Mouse (Mus musculus): ENCODE measurements at regions not wholly inside any gene's neighbourhood (a gene's known extent, or its start where the extent isn't known, plus 50 kb on each side); places are given as distances from the start of the nearest gene placed in this dataset.
"Not testable (repeated sequence)": the region's sequence is repeated elsewhere in the genome, so short reads cannot be mapped to it uniquely, and the experiment has no call there.

- Histone ChIP-seq H3K27ac (replicated peaks; ENCODE audit: low read depth, low read length) (no peak overlapping the region), H3K4me1 (ENCODE audit: control insufficient read depth, insufficient read depth, low read length) (no peaks in the 10 kb centered on the region), H3K36me3 (ENCODE audit: control insufficient read depth, insufficient read depth, low read length) (no peaks in the 10 kb centered on the region), H3K4me2 (ENCODE audit: low read depth, severe bottlenecking) (no peak overlapping the region), H3K9me3 (ENCODE audit: control insufficient read depth, low read length) (no peaks in the 10 kb centered on the region), H3K27me3 (ENCODE audit: control insufficient read depth, insufficient read depth, low read length) (no peaks in the 10 kb centered on the region), H3K4me3 (ENCODE audit: low read depth, low read length) (no peak overlapping the region), H3K9ac (ENCODE audit: low read length) (no peak overlapping the region)
- ATAC-seq (ENCODE audit: insufficient number of reproducible peaks, low FRiP score, low TSS enrichment, low read depth) (no peak), DNase-seq (ENCODE audit: low spot score) (no peak)
- WGBS, result 89% methylated on average over 7 of the region's 7 CpGs
Observed at GRCm38 (mm10) chr1:140693482-140693881, 447.5 kb downstream of the Kcnt2 start.

DNA sequence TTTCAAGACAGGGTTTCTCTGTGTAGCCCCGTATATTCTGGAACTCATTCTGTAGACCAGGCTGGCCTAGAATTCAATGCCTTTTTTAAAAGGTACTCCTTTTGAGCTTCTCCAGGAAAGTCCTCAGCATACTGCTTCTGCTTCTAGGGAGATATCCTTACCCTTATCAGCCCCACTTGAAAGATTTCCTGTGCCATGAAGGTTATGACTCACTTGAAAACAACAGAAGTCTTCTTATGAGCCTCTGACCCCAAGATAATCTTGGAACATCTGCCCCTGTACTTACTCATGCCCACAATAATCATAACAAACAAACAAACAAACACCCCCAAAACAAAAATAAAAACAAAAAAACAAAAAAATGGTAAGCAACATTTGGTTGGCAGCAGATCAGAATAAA, 484.2 kb downstream of the Kcnt2 start:
- H3K36me3 ChIP-seq (ENCODE audit: control insufficient read depth, insufficient read depth, low read length), result no peaks in the 10 kb centered on the region
- no peaks in the 10 kb centered on the region for H3K4me1 ChIP-seq (ENCODE audit: control insufficient read depth, insufficient read depth, low read length)
- H3K4me2 ChIP-seq (ENCODE audit: low read depth, severe bottlenecking), result no peak overlapping the region
- no peaks in the 10 kb centered on the region for H3K27me3 ChIP-seq (ENCODE audit: control insufficient read depth, insufficient read depth, low read length)
- 85% methylated on average over 1 of the region's 1 CpGs for WGBS
- no peak for DNase-seq (ENCODE audit: low spot score)
- H3K9ac ChIP-seq (ENCODE audit: low read length), result no peak overlapping the region
- no peak overlapping the region for H3K27ac ChIP-seq (replicated peaks; ENCODE audit: low read depth, low read length)
- no peaks in the 10 kb centered on the region for H3K9me3 ChIP-seq (ENCODE audit: control insufficient read depth, low read length)
- no peak overlapping the region for H3K4me3 ChIP-seq (ENCODE audit: low read depth, low read length)
- no peak for ATAC-seq (ENCODE audit: insufficient number of reproducible peaks, low FRiP score, low TSS enrichment, low read depth)

- DNase-seq (ENCODE audit: low spot score) (no peak), ATAC-seq (ENCODE audit: insufficient number of reproducible peaks, low FRiP score, low TSS enrichment, low read depth) (peak; percentile 70; the same call in 1 of the 2 replicates)
Observed at GRCm38 (mm10) chr1:140739001-140739728, 493.2 kb downstream of the Kcnt2 start.

GRCm38 (mm10) chr1:140740081-140740480, 494.1 kb downstream of the Kcnt2 start:
- H3K4me3 ChIP-seq (ENCODE audit: low read depth, low read length), result no peak overlapping the region
- no peaks in the 10 kb centered on the region for H3K4me1 ChIP-seq (ENCODE audit: control insufficient read depth, insufficient read depth, low read length)
- no peaks in the 10 kb centered on the region for H3K27me3 ChIP-seq (ENCODE audit: control insufficient read depth, insufficient read depth, low read length)
- H3K9ac ChIP-seq (ENCODE audit: low read length), result no peak overlapping the region
- H3K27ac ChIP-seq (replicated peaks; ENCODE audit: low read depth, low read length), result no peak overlapping the region
- ATAC-seq (ENCODE audit: insufficient number of reproducible peaks, low FRiP score, low TSS enrichment, low read depth), result no peak
- DNase-seq (ENCODE audit: low spot score), result no peak
- no peaks in the 10 kb centered on the region for H3K36me3 ChIP-seq (ENCODE audit: control insufficient read depth, insufficient read depth, low read length)
- 66% methylated on average over 1 of the region's 1 CpGs for WGBS
- no peak overlapping the region for H3K4me2 ChIP-seq (ENCODE audit: low read depth, severe bottlenecking)
- no peaks in the 10 kb centered on the region for H3K9me3 ChIP-seq (ENCODE audit: control insufficient read depth, low read length)

More at GRCm38 (mm10) chr1:140739001-140739728, 493.2 kb downstream of the Kcnt2 start:
- H3K4me1 ChIP-seq (ENCODE audit: control insufficient read depth, insufficient read depth, low read length), result no peaks in the 10 kb centered on the region
- H3K4me2 ChIP-seq (ENCODE audit: low read depth, severe bottlenecking), result no peak overlapping the region
- no peaks in the 10 kb centered on the region for H3K36me3 ChIP-seq (ENCODE audit: control insufficient read depth, insufficient read depth, low read length)
- no peak overlapping the region for H3K9ac ChIP-seq (ENCODE audit: low read length)
- H3K27me3 ChIP-seq (ENCODE audit: control insufficient read depth, insufficient read depth, low read length), result no peaks in the 10 kb centered on the region
- H3K4me3 ChIP-seq (ENCODE audit: low read depth, low read length), result no peak overlapping the region
- no peak overlapping the region for H3K27ac ChIP-seq (replicated peaks; ENCODE audit: low read depth, low read length)
- 56% methylated on average over 3 of the region's 3 CpGs for WGBS
- no peaks in the 10 kb centered on the region for H3K9me3 ChIP-seq (ENCODE audit: control insufficient read depth, low read length)

DNA sequence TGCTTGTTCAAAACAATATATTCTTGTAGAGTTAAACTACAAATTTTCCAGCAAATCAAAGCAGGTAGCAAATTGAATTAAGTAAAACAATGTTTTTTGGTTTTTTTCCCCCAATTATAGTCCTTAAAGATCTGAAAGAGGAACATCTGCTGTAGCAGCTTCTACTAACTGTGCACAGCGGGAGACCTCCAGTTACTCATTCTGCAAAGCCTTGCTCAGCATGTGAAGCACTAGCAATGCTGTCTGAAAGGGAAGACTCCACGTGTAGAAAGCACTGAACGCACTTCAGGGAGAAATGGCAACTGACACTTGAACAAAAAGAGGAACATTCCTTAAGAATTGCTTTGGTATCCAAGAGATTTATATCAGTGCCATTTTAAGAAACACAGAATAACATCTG, 502.1 kb downstream of the Kcnt2 start:
- H3K4me3 ChIP-seq (ENCODE audit: low read depth, low read length), result no peak overlapping the region
- 16% methylated on average over 3 of the region's 3 CpGs for WGBS
- H3K27me3 ChIP-seq (ENCODE audit: control insufficient read depth, insufficient read depth, low read length), result no peaks in the 10 kb centered on the region
- H3K36me3 ChIP-seq (ENCODE audit: control insufficient read depth, insufficient read depth, low read length), result no peaks in the 10 kb centered on the region
- H3K27ac ChIP-seq (replicated peaks; ENCODE audit: low read depth, low read length), result no peak overlapping the region
- H3K4me2 ChIP-seq (ENCODE audit: low read depth, severe bottlenecking), result no peak overlapping the region
- no peak overlapping the region for H3K9ac ChIP-seq (ENCODE audit: low read length)
- ATAC-seq (ENCODE audit: insufficient number of reproducible peaks, low FRiP score, low TSS enrichment, low read depth) (no peak), DNase-seq (ENCODE audit: low spot score) (no peak)
- H3K4me1 ChIP-seq (ENCODE audit: control insufficient read depth, insufficient read depth, low read length), result no peaks in the 10 kb centered on the region
- no peaks in the 10 kb centered on the region for H3K9me3 ChIP-seq (ENCODE audit: control insufficient read depth, low read length)

GRCm38 (mm10) chr1:140765906-140766305, 519.9 kb downstream of the Kcnt2 start:
- no peaks in the 10 kb centered on the region for H3K36me3 ChIP-seq (ENCODE audit: control insufficient read depth, insufficient read depth, low read length)
- H3K9ac ChIP-seq (ENCODE audit: low read length), result no peak overlapping the region
- no peaks in the 10 kb centered on the region for H3K9me3 ChIP-seq (ENCODE audit: control insufficient read depth, low read length)
- no peaks in the 10 kb centered on the region for H3K27me3 ChIP-seq (ENCODE audit: control insufficient read depth, insufficient read depth, low read length)
- no peak overlapping the region for H3K4me3 ChIP-seq (ENCODE audit: low read depth, low read length)
- WGBS, result 96% methylated on average over 1 of the region's 1 CpGs
- no peak for DNase-seq (ENCODE audit: low spot score)
- H3K27ac ChIP-seq (replicated peaks; ENCODE audit: low read depth, low read length), result no peak overlapping the region
- H3K4me2 ChIP-seq (ENCODE audit: low read depth, severe bottlenecking), result no peak overlapping the region
- ATAC-seq (ENCODE audit: insufficient number of reproducible peaks, low FRiP score, low TSS enrichment, low read depth), result no peak
- no peaks in the 10 kb centered on the region for H3K4me1 ChIP-seq (ENCODE audit: control insufficient read depth, insufficient read depth, low read length)

GRCm38 (mm10) chr1:140773769-140774168, 527.8 kb downstream of the Kcnt2 start:
- 84% methylated on average over 4 of the region's 4 CpGs for WGBS
- ATAC-seq (ENCODE audit: insufficient number of reproducible peaks, low FRiP score, low TSS enrichment, low read depth); DNase-seq (ENCODE audit: low spot score): not testable (repeated sequence)

DNA sequence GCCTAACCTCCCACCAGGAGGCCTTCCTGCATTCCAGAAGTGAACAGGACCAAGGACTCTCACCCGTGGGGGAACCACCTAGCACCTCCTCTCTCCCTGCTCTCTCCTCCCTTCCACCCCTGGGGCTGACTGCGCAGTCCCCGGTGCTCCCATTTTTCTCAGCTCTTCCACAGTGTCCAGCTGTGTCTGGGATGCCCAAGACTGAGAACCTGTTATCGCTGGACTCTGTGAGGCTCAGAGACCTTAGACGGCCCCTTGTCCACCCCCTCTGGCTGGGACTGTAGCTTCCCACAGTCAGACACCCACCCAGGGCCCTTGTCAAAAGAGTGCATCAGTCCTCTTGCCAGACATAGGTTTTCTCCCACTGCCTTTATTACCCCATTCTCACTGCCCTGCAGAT, 564.2 kb downstream of the Kcnt2 start:
- Histone ChIP-seq H3K4me2 (ENCODE audit: low read depth, severe bottlenecking) (no peak overlapping the region), H3K36me3 (ENCODE audit: control insufficient read depth, insufficient read depth, low read length) (no peaks in the 10 kb centered on the region), H3K9ac (ENCODE audit: low read length) (no peak overlapping the region), H3K4me3 (ENCODE audit: low read depth, low read length) (no peak overlapping the region), H3K27me3 (ENCODE audit: control insufficient read depth, insufficient read depth, low read length) (no peaks in the 10 kb centered on the region), H3K27ac (replicated peaks; ENCODE audit: low read depth, low read length) (no peak overlapping the region), H3K9me3 (ENCODE audit: control insufficient read depth, low read length) (no peaks in the 10 kb centered on the region), H3K4me1 (ENCODE audit: control insufficient read depth, insufficient read depth, low read length) (no peaks in the 10 kb centered on the region)
- WGBS, result 84% methylated on average over 5 of the region's 5 CpGs
- DNase-seq (ENCODE audit: low spot score) (no peak), ATAC-seq (ENCODE audit: insufficient number of reproducible peaks, low FRiP score, low TSS enrichment, low read depth) (no peak)

More at GRCm38 (mm10) chr1:140773769-140774168, 527.8 kb downstream of the Kcnt2 start:
- H3K4me1 ChIP-seq (ENCODE audit: control insufficient read depth, insufficient read depth, low read length); H3K9me3 ChIP-seq (ENCODE audit: control insufficient read depth, low read length); H3K4me3 ChIP-seq (ENCODE audit: low read depth, low read length); H3K27me3 ChIP-seq (ENCODE audit: control insufficient read depth, insufficient read depth, low read length); H3K9ac ChIP-seq (ENCODE audit: low read length); H3K4me2 ChIP-seq (ENCODE audit: low read depth, severe bottlenecking); H3K36me3 ChIP-seq (ENCODE audit: control insufficient read depth, insufficient read depth, low read length); H3K27ac ChIP-seq (replicated peaks; ENCODE audit: low read depth, low read length): not testable (repeated sequence)

DNA sequence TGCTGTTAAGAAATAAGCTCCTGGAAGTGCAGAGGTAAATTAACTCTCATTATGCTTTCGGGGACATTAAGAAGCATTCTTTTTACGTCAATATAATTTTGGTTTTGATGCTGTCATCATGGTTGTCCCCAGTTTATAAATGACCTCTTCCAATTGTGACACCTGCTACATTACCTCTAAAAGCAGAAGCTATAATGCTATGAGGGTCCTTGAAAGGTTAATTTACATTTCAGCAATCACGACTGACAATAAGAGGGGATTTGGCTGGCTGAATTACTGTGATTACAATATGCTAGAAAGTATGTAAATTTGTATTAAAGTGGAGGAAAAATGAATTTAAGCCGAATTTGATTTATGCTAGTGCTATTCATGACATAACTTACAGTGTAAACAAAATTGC, 592.8 kb downstream of the Kcnt2 start:
- DNase-seq (ENCODE audit: low spot score), result no peak
- Histone ChIP-seq H3K36me3 (ENCODE audit: control insufficient read depth, insufficient read depth, low read length) (no peaks in the 10 kb centered on the region), H3K27ac (replicated peaks; ENCODE audit: low read depth, low read length) (no peak overlapping the region), H3K27me3 (ENCODE audit: control insufficient read depth, insufficient read depth, low read length) (no peaks in the 10 kb centered on the region), H3K4me3 (ENCODE audit: low read depth, low read length) (no peak overlapping the region), H3K4me1 (ENCODE audit: control insufficient read depth, insufficient read depth, low read length) (no peaks in the 10 kb centered on the region), H3K9ac (ENCODE audit: low read length) (no peak overlapping the region), H3K9me3 (ENCODE audit: control insufficient read depth, low read length) (no peaks in the 10 kb centered on the region), H3K4me2 (ENCODE audit: low read depth, severe bottlenecking) (no peak overlapping the region)
- WGBS, result 79% methylated on average over 4 of the region's 4 CpGs
- no peak for ATAC-seq (ENCODE audit: insufficient number of reproducible peaks, low FRiP score, low TSS enrichment, low read depth)
